Mouse (Mus musculus): ENCODE measurements around the gene Gm17581.

- TF ChIP-seq CTCF (IDR thresholded peaks at IDR 0.05; ENCODE audit: borderline replicate concordance, insufficient read depth, low read depth, low read length) (no peak), POLR2A (IDR thresholded peaks at IDR 0.05; ENCODE audit: borderline replicate concordance, insufficient read depth, low read length) (no peak)
Measured at GRCm38 (mm10) chr2:155784534-155784933, 48.9 kb upstream of the Gm17581 start.

Measured in cerebellum, adult 2 months (tissue).